Mouse (Mus musculus): ENCODE results near the gene Bcl2a1d.
"Not testable (repeated sequence)": the region's sequence is repeated elsewhere in the genome, so short reads cannot be mapped to it uniquely, and the experiment has no call there.

Gene Bcl2a1d

GRCm38 (mm10) chr9:88731728-88732127 is at the start of gene Bcl2a1d:
TSS of gene Bcl2a1d (minus strand) at chr9:88731914.
- DNase-seq (ENCODE audit: low spot score in 2 of 2), result not testable (repeated sequence)

GRCm38 (mm10) chr9:88770239-88770638 is 38.5 kb upstream of the Bcl2a1d start:
- not testable (repeated sequence) for DNase-seq (ENCODE audit: low spot score in 2 of 2)

GRCm38 (mm10) chr9:88769470-88769869 is 37.8 kb upstream of the Bcl2a1d start:
- DNase-seq (ENCODE audit: low spot score in 2 of 2), result not testable (repeated sequence)

- DNase-seq (ENCODE audit: low spot score in 2 of 2), result peak in 1 of 2 experiments; percentile 9
These were observed 15.0 kb upstream of the Bcl2a1d start for GRCm38 (mm10) chr9:88746687-88747086.

- not testable (repeated sequence) for DNase-seq (ENCODE audit: low spot score in 2 of 2)
These were observed 14.3 kb upstream of the Bcl2a1d start for GRCm38 (mm10) chr9:88746046-88746445.

GRCm38 (mm10) chr9:88735289-88735688 is 3.6 kb upstream of the Bcl2a1d start:
- not testable (repeated sequence) for DNase-seq (ENCODE audit: low spot score in 2 of 2)

- DNase-seq (ENCODE audit: low spot score in 2 of 2), result not testable (repeated sequence)
These were observed 1.5 kb upstream of the Bcl2a1d start for GRCm38 (mm10) chr9:88733182-88733581.

GRCm38 (mm10) chr9:88732334-88732733 is 620 bp upstream of the Bcl2a1d start:
- DNase-seq (ENCODE audit: low spot score in 2 of 2), result not testable (repeated sequence)

- DNase-seq (ENCODE audit: low spot score in 2 of 2), result not testable (repeated sequence)
These were observed 3.4 kb downstream of the Bcl2a1d start for GRCm38 (mm10) chr9:88728311-88728710.

GRCm38 (mm10) chr9:88721628-88722027 is 10.1 kb downstream of the Bcl2a1d start:
- DNase-seq (ENCODE audit: low spot score in 2 of 2), result not testable (repeated sequence)

- DNase-seq (ENCODE audit: low spot score in 2 of 2), result peak; percentile 26 to 37
These were observed 11.7 kb downstream of the Bcl2a1d start, which contains the start of gene Mthfsl for GRCm38 (mm10) chr9:88719989-88720537. TSS of gene Mthfsl (minus strand) at chr9:88720296.

GRCm38 (mm10) chr9:88719073-88719921 is 12.4 kb downstream of the Bcl2a1d start:
- not testable (repeated sequence) for DNase-seq (ENCODE audit: low spot score in 2 of 2)

- not testable (repeated sequence) for DNase-seq (ENCODE audit: low spot score in 2 of 2)
These were observed 13.1 kb downstream of the Bcl2a1d start for GRCm38 (mm10) chr9:88718593-88718992.

GRCm38 (mm10) chr9:88718140-88718539 is 13.6 kb downstream of the Bcl2a1d start:
- peak in 1 of 2 experiments; percentile 31 for DNase-seq (ENCODE audit: low spot score in 2 of 2)

GRCm38 (mm10) chr9:88714515-88714914 is 17.2 kb downstream of the Bcl2a1d start:
- not testable (repeated sequence) for DNase-seq (ENCODE audit: low spot score in 2 of 2)

- not testable (repeated sequence) for DNase-seq (ENCODE audit: low spot score in 2 of 2)
These were observed 19.5 kb downstream of the Bcl2a1d start for GRCm38 (mm10) chr9:88712164-88712749.

- not testable (repeated sequence) for DNase-seq (ENCODE audit: low spot score in 2 of 2)
These were observed 20.7 kb downstream of the Bcl2a1d start for GRCm38 (mm10) chr9:88710910-88711438.

GRCm38 (mm10) chr9:88710439-88710838 is 21.3 kb downstream of the Bcl2a1d start:
- DNase-seq (ENCODE audit: low spot score in 2 of 2), result not testable (repeated sequence)

- DNase-seq (ENCODE audit: low spot score in 2 of 2), result not testable (repeated sequence)
These were observed 21.9 kb downstream of the Bcl2a1d start for GRCm38 (mm10) chr9:88709794-88710193.

GRCm38 (mm10) chr9:88709304-88709703 is 22.4 kb downstream of the Bcl2a1d start:
- DNase-seq (ENCODE audit: low spot score in 2 of 2), result no peak

GRCm38 (mm10) chr9:88706700-88707099 is 25.0 kb downstream of the Bcl2a1d start:
- no peak for DNase-seq (ENCODE audit: low spot score in 2 of 2)

- DNase-seq (ENCODE audit: low spot score in 2 of 2), result not testable (repeated sequence)
These were observed 26.6 kb downstream of the Bcl2a1d start for GRCm38 (mm10) chr9:88705157-88705556.

Measured in urinary bladder, postnatal 36 days (tissue).